ENCODE assay signal across 8 mouse cellular contexts in the genomic region with DNA sequence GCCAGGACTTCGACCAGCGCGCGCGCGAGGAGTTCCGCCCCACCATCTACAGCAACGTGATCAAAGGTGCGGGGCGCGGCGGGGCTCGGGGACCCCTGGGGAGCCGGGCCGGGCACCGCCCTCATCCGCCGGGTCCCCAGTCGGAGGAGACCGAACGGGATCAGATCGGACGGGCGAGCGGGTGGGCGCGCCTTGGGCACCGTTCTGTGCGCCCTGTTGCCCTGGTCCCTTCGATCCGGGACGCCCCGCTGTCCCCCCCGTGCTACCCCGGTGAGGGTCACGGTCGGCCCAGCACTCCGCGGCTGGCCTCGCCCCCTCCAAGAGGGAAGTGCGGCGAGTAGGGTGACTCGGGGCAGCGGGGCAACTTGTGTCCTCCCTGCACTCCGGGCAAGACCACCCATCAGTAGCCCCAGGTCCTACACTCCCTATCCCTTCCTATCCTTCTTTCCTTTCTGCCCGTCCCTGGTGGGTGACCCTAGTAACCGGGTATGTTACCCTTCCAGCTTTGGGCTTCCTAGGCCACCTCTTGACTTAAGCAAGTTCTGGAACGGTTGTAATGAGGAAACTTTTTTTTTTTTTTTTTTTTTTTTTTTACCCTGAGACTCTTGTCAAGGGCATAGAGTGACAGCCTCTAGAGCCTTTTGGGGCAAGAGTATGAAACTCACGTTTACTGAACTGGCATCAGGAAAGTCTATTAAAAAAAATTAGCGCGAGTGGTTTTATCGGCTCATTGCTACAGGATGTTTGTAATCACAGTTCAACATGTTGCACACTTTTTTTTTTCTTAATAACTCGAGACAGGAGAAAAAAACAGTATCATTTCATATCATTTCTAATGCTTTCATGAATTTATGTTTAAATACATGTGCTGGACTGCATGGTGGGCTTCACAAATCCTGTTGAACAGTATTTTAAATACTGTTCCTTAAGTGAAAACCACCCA. TPM values are rescaled to one million over a fixed set of nuclear protein-coding genes. Genes with fewer than 3 reads are reported as not detected.
DNase-seq lines count a peak whose midpoint lies in the region.

No protein-coding gene starts in this region.

- H3K27ac ChIP-seq in heart, embryonic 10.5 days: peak overlapping the region; percentile 97

- peaks cover 29% of the 10 kb centered on the region for H3K36me3 ChIP-seq in heart, embryonic 10.5 days

- peak overlapping the region; percentile 98 for H3K4me3 ChIP-seq in heart, embryonic 10.5 days

- no peaks in the 10 kb centered on the region for H3K9me3 ChIP-seq in heart, embryonic 10.5 days

- intact Hi-C loops in left cerebral cortex, postnatal 4 days (cut with DNase I): no loop called here
- intact Hi-C loops in left cerebral cortex, postnatal 25 days (cut with DNase I): loop anchor here (5.0 kb wide), 2 partner anchors 64 to 109 kb away; a partner anchor contains a TSS

- peak; percentile 31 for DNase-seq in left cerebral cortex, postnatal 4 days
- DNase-seq in left cerebral cortex, postnatal 25 days (ENCODE audit: low spot score in 2 of 2): no peak
- peak; percentile 51 for DNase-seq in embryo, embryonic 9.5 days (ENCODE audit: extremely low spot score)
- DNase-seq in heart, embryonic 10.5 days (ENCODE audit: low spot score): peak; percentile 85
- DNase-seq in kidney, adult 8-10 months: peak; percentile 42 to 49
- peak; percentile 72 for DNase-seq in lung, postnatal 10 days
- peak; percentile 65 for DNase-seq in ovary, postnatal 36 days (ENCODE audit: low spot score)
- DNase-seq in yolk sac, embryonic 10.5 days (ENCODE audit: low spot score): no peak

- H3K4me1 ChIP-seq in heart, embryonic 10.5 days: peaks cover 67% of the 10 kb centered on the region

- no peaks in the 10 kb centered on the region; the same call in 1 of the 2 replicates for H3K27me3 ChIP-seq in heart, embryonic 10.5 days (ENCODE audit: insufficient read depth, poor library complexity, severe bottlenecking)

- WGBS in heart, embryonic 10.5 days: 2% methylated on average over 53 of the region's 53 CpGs

RNA-seq across cellular contexts. Expression of a gene that starts 0.8 kb away (rescaled TPM):
- total RNA-seq in left cerebral cortex, postnatal 4 days (2021): 10 to 100 TPM; 48.8 to 50.5 TPM
- 10 to 100 TPM; 41.9 to 47.7 TPM for total RNA-seq in left cerebral cortex, postnatal 25 days (2021)
- polyA plus RNA-seq in heart, embryonic 10.5 days (2016; fragmentation: Nextera tagmentation; extraction: Ambion mirVana): 20.5 and 23.4 TPM in 2 replicates

RNA-seq across cellular contexts. Expression of a gene that starts 50.3 kb away (rescaled TPM):
- not detected for total RNA-seq in left cerebral cortex, postnatal 4 days (2021)
- total RNA-seq in left cerebral cortex, postnatal 25 days (2021): not detected
- polyA plus RNA-seq in heart, embryonic 10.5 days (2016; fragmentation: Nextera tagmentation; extraction: Ambion mirVana): not detected in 2 replicates

Comparison
In these comparisons a context has a peak if more than half of its experiments do, and no peak if none do; other contexts are left out.
1. DNase-seq: peak in left cerebral cortex, postnatal 4 days (single experiment), embryo, embryonic 9.5 days (single experiment), heart, embryonic 10.5 days (single experiment), kidney, adult 8-10 months (2 of 2), lung, postnatal 10 days (single experiment) and ovary, postnatal 36 days (single experiment); none in left cerebral cortex, postnatal 25 days (0 of 2) and yolk sac, embryonic 10.5 days (single experiment).